Mouse (Mus musculus) spleen, adult 10 weeks (tissue): Measurements from ENCODE around the gene Tsen54. TPM values are rescaled to one million over a fixed set of nuclear protein-coding genes. Genes with fewer than 3 reads are reported as not detected.

ENCODE experiments used
- polyA plus RNA-seq: library from polyadenylated mRNA; stranded (reverse); fragments of 350-450 nt; fragmentation: Illumina TruSeq; extraction: RNeasy Lipid Tissue Mini Kit (QIAGEN cat#74804); gene quantifications from one replicate; pipeline ENCODE4 v1.2.3, GENCODE M21; 2015; ENCODE audit warnings: low replicate concordance; ENCODE audit not compliant: insufficient read depth

The Tsen54 gene
- polyA plus RNA-seq = 7.3 TPM

DNA sequence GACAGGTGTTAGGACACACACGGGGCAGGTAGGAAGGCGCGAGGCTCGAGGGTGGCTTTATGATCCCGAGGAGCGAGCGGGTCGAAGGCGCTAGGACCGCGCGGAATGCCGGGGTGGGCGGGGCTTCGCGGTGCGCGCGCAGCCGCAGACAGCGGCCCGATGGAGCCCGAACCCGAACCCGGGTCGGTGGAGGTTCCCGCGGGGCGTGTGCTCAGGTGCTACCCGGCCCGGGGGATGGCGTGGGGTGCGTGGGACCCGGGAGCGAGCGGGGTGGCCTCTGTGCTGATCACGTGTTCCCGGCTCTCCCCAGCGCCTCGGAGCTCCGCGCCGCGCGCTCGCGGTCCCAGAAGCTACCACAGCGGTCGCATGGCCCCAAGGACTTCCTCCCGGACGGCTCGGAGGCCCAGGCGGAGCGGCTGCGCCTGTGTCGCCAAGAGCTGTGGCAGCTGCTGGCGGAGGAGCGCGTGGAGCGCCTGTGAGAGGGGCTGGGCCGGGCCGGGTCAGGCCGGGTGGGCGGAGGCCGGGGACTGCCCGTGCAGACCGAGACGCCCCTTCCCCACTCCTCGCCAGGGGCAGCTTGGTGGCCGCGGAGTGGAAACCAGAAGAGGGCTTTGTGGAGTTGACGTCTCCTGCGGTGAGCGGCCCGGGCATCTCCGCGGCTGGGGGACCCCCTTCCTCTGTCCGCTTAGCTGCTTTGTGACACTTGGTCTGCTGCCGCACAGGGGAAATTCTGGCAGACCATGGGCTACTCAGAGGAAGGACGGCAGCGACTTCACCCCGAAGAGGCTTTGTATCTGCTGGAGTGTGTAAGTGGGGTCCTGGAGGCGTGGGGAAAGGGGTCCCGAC is at the start of gene Tsen54:
TSS of gene Tsen54 (plus strand) at position 120 of the 846 bp plus-strand sequence.

DNA sequence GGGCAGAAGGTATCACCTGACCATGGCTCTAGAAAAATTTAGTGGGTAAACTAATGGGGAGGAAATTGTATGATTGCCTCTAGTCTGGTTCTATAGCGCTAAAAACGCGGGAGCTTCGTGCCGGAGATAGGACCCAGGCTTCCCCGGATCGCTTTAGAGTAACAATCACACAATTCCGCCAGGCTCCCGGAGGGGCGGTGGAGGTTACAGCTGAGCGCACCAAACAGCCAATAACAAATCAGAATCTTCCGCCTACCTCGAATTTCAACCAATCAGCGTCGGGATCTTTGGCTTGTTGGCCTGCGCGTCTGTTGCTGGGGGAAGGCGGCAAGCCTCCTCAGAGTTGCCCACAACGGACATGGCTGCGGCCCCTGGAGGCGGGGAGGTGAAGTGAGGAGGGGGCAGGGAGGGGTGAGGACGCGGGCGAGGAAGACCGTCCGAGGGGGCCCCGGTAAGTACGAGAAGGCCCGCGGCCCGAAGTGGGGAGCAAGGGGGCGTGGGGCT is 49.4 kb upstream of the Tsen54 start, which contains the start of gene Tmem94:
TSS of gene Tmem94 (plus strand) at position 331 of the 504 bp plus-strand sequence.

DNA sequence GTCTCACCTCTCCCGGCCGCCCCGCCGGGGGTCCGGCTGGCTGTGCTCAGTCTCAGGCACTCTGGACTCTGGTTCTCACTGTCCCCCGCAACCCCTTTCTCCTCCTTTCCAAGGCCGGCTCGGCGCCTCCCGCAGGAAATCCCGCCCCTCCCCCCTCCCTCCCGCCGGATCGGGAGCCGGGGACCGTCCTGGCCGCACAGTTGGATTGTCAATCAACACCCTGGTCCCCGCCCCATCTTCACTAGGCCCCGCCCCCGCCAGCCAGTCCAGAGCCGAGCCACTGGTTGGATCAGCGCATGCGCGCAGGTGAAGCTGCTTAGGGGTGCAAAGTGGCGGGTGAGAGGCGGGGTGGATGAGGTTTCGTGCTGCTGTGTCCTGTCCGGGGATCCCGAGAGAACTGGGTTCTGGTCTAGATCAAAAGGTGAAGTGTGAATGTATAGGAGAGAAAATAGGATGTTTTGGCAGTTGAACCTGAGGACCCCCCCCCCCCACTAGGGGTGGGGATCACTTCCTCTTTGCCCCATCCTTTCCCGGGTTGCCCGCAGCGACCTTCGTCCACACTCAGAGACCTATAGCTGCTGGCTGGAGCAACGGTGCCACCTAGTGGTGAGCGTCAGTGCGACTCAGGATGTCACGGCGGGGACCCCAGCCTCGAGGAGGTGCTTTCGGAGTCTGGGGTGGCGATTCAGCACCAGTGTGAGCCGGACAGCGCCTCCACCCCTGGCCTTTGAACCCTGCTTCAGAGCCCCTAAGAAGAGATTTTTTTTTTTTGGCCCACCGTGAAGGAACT is 822 bp upstream of the Tsen54 start, which contains the start of gene Caskin2:
TSS of gene Caskin2 (minus strand) at position 133 of the 790 bp plus-strand sequence.

DNA sequence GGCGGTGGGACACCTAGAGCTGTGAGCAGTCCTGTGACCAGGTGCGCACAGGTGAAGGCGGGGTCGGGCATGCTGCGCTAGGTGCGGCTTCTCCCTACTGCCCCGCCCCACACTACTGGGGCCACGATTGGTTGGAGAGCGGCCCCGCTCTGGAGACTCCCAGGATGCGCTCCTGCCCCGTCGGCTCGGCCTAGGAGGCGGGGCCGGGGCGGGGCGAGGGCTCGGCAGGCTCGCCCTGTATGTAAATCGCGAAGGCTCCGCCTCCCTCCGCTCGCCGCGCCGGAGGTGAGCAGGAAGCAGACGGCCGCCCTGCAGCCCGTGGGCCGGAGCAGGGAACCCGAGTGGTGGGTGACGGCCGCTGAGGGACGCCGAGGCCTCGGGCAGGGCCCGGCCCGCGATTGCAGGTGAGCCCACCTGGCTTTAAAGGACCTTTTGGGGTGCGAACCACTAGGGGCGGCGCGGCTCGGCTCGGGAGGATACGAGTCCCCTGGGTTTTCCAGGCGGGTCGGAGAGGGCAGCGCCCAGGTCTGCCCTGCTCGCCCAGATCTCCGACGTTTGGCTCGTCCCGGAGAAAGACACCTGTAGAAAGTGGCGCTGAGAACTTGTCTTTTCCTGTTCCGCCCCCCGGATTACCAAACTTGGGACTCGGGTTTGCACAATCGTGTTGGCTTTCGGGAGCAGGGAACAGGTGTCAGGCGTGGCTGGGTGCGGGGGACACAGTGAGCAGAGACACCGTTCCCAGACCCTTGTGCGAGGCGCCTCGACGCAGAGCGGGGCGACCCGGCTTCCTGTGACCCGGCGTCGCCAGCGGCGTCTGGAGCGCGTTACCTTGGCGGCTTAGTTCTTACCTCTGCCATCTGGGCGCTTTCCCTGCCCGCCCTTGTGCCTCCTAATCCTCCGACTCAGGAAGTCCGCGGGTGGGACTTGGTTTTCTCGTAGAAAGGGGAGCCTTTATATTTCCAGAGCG is 9.5 kb downstream of the Tsen54 start, which contains the start of gene Llgl2:
TSS of gene Llgl2 (plus strand) at position 276 of the 967 bp plus-strand sequence.

DNA sequence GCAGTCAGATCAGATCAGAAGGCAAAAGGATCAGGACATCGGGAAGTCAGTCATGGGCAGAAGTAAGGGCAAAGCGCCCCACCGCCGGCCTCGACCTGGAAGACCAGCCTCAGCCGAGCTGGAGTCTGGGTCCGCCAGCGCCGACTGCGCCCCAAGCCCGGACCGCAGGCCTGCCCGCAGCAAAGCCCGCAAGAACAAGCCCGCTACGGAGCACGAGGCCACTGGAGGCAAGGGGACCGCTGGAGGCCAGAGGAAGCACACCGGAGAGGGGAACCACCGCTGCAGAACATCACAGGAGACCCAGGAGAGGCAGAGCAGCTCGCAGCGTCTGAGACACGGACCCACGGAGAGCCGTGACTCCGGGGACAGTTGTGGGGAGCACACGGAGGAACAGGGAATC is 43.8 kb downstream of the Tsen54 start, which contains the start of gene Myo15b:
TSS of gene Myo15b (plus strand) at position 53 of the 400 bp plus-strand sequence.

Other genes with a start within 250 kb of the Tsen54 start
- gene Mrps7, start 210.8 kb upstream of the Tsen54 start, polyA plus RNA-seq = 23.8 TPM
- gene Gga3, start 210.7 kb upstream of the Tsen54 start, polyA plus RNA-seq = 52.1 TPM
- gene Mif4gd, start 201.8 kb upstream of the Tsen54 start, polyA plus RNA-seq = 145 TPM
- gene Slc25a19, start 186.4 kb upstream of the Tsen54 start, polyA plus RNA-seq = 58.5 TPM
- gene Grb2, start 106.1 kb upstream of the Tsen54 start, polyA plus RNA-seq = 264 TPM
- 7.2 TPM for gene Tmem94, start 49.3 kb upstream of the Tsen54 start, polyA plus RNA-seq
- 3.5 TPM for gene Caskin2, start 1.1 kb upstream of the Tsen54 start, polyA plus RNA-seq
- 7.2 TPM for gene Llgl2, start 9.3 kb downstream of the Tsen54 start, polyA plus RNA-seq
- gene Myo15b, start 43.7 kb downstream of the Tsen54 start, polyA plus RNA-seq = 0.15 TPM
- gene Smim5, start 85.2 kb downstream of the Tsen54 start, polyA plus RNA-seq = 4.9 TPM
- 0.35 TPM for gene Smim6, start 97.3 kb downstream of the Tsen54 start, polyA plus RNA-seq
- gene Sap30bp, start 118.6 kb downstream of the Tsen54 start, polyA plus RNA-seq = 46.2 TPM
- gene Recql5, start 118.8 kb downstream of the Tsen54 start, polyA plus RNA-seq = 26.4 TPM
- 0.68 TPM for gene Itgb4, start 160.0 kb downstream of the Tsen54 start, polyA plus RNA-seq
- gene Galk1, start 198.0 kb downstream of the Tsen54 start, polyA plus RNA-seq = 1.7 TPM
- gene H3f3b, start 213.2 kb downstream of the Tsen54 start, polyA plus RNA-seq = 433 TPM
- 11.8 TPM for gene Unk, start 215.6 kb downstream of the Tsen54 start, polyA plus RNA-seq